Comparison of ENCODE assay signal across 8 mouse cellular contexts in the genomic region with DNA sequence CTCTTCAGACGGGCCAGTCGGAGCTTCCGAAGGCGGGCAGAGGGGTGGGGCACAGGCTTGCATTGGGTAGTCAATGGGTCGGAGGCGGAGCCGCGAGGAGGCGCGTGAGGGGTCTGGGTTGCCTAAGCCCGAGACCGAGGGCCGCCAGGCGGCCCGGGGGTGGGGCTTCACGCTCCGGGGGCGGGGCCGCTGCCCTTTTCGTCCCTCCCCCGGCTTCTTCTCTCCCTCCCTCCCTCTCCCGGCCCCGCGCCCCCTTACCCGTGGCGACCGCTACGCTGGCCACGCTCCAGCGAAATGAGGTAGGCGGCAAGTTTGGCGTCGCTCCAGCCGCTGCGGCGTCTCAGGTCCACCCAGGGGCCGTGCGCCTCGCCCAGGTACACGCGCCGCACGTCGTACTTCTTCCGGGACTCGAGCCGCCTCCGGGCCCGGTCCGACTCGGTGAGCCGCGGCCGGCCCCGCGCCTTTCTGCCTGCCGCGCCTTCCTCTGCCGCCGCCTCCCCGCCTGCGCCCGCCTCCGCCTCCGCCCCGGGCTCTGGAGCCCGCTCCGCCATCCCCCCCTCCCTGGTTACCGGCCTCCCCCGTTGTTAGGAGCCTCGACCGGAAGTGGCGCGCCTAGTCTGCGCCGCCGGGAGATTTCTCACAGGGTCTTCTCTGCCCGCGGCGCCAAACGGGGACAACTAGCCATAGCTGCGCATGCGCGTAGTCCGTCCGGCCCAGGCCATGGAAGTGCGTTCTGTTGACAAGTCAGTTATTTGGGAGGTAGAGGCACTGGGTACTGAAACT. TPM values are rescaled to one million over a fixed set of nuclear protein-coding genes. Genes with fewer than 3 reads are reported as not detected.
DNase-seq lines count a peak whose midpoint lies in the region; ATAC-seq and TF ChIP-seq lines count a peak whose summit lies in the region.

A gene (minus strand): TSS at position 469 of the 783 bp plus-strand sequence.
A gene (minus strand): TSS at position 586 of the 783 bp plus-strand sequence.

- H3K9me3 ChIP-seq in G1E (replicated peaks): no peaks in the 10 kb centered on the region
- no peaks in the 10 kb centered on the region for H3K9me3 ChIP-seq in forebrain, embryonic 16.5 days (ENCODE audit: control insufficient read depth, low read length)
- H3K9me3 ChIP-seq in lung, embryonic 15.5 days: no peaks in the 10 kb centered on the region

- under 1% methylated on average over 78 of the region's 87 CpGs for WGBS in forebrain, embryonic 16.5 days
- under 1% methylated on average over 76 of the region's 87 CpGs for WGBS in lung, embryonic 15.5 days

- H3K36me3 ChIP-seq in G1E (replicated peaks): peaks cover 82% of the 10 kb centered on the region
- H3K36me3 ChIP-seq in forebrain, embryonic 16.5 days (ENCODE audit: control insufficient read depth, insufficient read depth): no peaks in the 10 kb centered on the region; the same call in 1 of the 2 replicates
- peaks cover 28% of the 10 kb centered on the region for H3K36me3 ChIP-seq in lung, embryonic 15.5 days

- no peaks in the 10 kb centered on the region for H3K27me3 ChIP-seq in G1E (ENCODE audit: insufficient read depth, low read length)
- no peaks in the 10 kb centered on the region for H3K27me3 ChIP-seq in forebrain, embryonic 16.5 days (replicated peaks; ENCODE audit: control insufficient read depth, insufficient read depth, low read length)
- H3K27me3 ChIP-seq in lung, embryonic 15.5 days: no peaks in the 10 kb centered on the region

- peak within 1 kb of the TSS; percentile 67 for H3K4me2 ChIP-seq in forebrain, embryonic 16.5 days (ENCODE audit: low read length)
- peak within 1 kb of the TSS; percentile 57 for H3K4me2 ChIP-seq in lung, embryonic 15.5 days

- peak; percentile 94 for ATAC-seq in G1E (ENCODE audit: extremely low read depth, insufficient number of reproducible peaks, low FRiP score, poor library complexity, severe bottlenecking)
- ATAC-seq in forebrain, embryonic 16.5 days: peak; percentile 98
- ATAC-seq in lung, embryonic 15.5 days (ENCODE audit: borderline replicate concordance, extremely low read depth, low FRiP score, low TSS enrichment): peak; percentile 98

- peak within 1 kb of the TSS; percentile 93 for H3K9ac ChIP-seq in forebrain, embryonic 16.5 days (replicated peaks; ENCODE audit: low read depth, low read length)
- H3K9ac ChIP-seq in lung, embryonic 15.5 days: peak within 1 kb of the TSS; percentile 87

- H3K4me1 ChIP-seq in G1E (ENCODE audit: insufficient read depth, low read depth, low read length): peaks cover 29% of the 10 kb centered on the region
- H3K4me1 ChIP-seq in forebrain, embryonic 16.5 days (replicated peaks; ENCODE audit: control insufficient read depth, insufficient read depth, low read length): peaks cover 18% of the 10 kb centered on the region
- peaks cover 8% of the 10 kb centered on the region for H3K4me1 ChIP-seq in lung, embryonic 15.5 days

- DNase-seq in G1E (ENCODE audit: low spot score): peak; percentile 97
- peak; percentile 98 to 99 for DNase-seq in cerebellum, adult 18-20 months
- peak; percentile 98 for DNase-seq in heart, postnatal 4 days
- DNase-seq in layer of hippocampus, adult 8-10 months (ENCODE audit: low spot score in 2 of 2): peak; percentile 96 to 97
- peak; percentile 95 for DNase-seq in ovary, adult 18-20 months (ENCODE audit: low spot score)
- DNase-seq in thymus, postnatal 0 days (ENCODE audit: low spot score): peak; percentile 98

- H3K27ac ChIP-seq in forebrain, embryonic 16.5 days (ENCODE audit: low read length): peak within 1 kb of the TSS; percentile 96
- peak within 1 kb of the TSS; percentile 99 for H3K27ac ChIP-seq in lung, embryonic 15.5 days

- no peak for TF ChIP-seq CTCF in G1E (IDR thresholded peaks at IDR 0.05; ENCODE audit: low read depth, low read length)

- H3K4me3 ChIP-seq in G1E (ENCODE audit: low read depth, low read length): peak within 1 kb of the TSS; percentile 87
- peak within 1 kb of the TSS; percentile 80 for H3K4me3 ChIP-seq in forebrain, embryonic 16.5 days (replicated peaks; ENCODE audit: low read length)
- peak within 1 kb of the TSS; percentile 78 for H3K4me3 ChIP-seq in lung, embryonic 15.5 days

RNA-seq across cellular contexts. Expression of the first gene that starts in this region (rescaled TPM):
- total RNA-seq in G1E (2014; fragmentation: Nextera tagmentation): not detected in 2 replicates
- not detected in 2 replicates for total RNA-seq in G1E (2017)
- not detected in 2 replicates for polyA plus RNA-seq in G1E (2012)
- not detected in 2 replicates for polyA plus RNA-seq in forebrain, embryonic 16.5 days (2015; fragmentation: Nextera tagmentation; extraction: Ambion mirVana)
- under 1 TPM in 1 of 2 experiments, not detected in 1; 0.92 TPM for total RNA-seq in heart, postnatal 4 days (2021)
- not detected for total RNA-seq in layer of hippocampus, adult 8-10 months (2022)
- polyA plus RNA-seq in lung, embryonic 15.5 days (2015; fragmentation: Nextera tagmentation; extraction: Ambion mirVana): not detected in 2 replicates
- polyA plus RNA-seq in thymus, postnatal 0 days (2015; fragmentation: Nextera tagmentation; extraction: Ambion mirVana): not detected in 2 replicates

RNA-seq across cellular contexts. Expression of the second gene that starts in this region (rescaled TPM):
- total RNA-seq in G1E (2014; fragmentation: Nextera tagmentation) (7.3 and 10.5 TPM in 2 replicates), G1E (2017) (9.1 and 11.3 TPM in 2 replicates)
- polyA plus RNA-seq in G1E (2012): 19.0 and 22.4 TPM in 2 replicates
- polyA plus RNA-seq in forebrain, embryonic 16.5 days (2015; fragmentation: Nextera tagmentation; extraction: Ambion mirVana): 20.7 and 22.4 TPM in 2 replicates
- total RNA-seq in heart, postnatal 4 days (2021): 1 to 10 TPM; 8.4 to 9.0 TPM
- 10 to 100 TPM; 22.9 to 26.6 (median 23.9) TPM for total RNA-seq in layer of hippocampus, adult 8-10 months (2022)
- polyA plus RNA-seq in lung, embryonic 15.5 days (2015; fragmentation: Nextera tagmentation; extraction: Ambion mirVana): 13.4 and 15.3 TPM in 2 replicates
- 8.0 and 9.6 TPM in 2 replicates for polyA plus RNA-seq in thymus, postnatal 0 days (2015; fragmentation: Nextera tagmentation; extraction: Ambion mirVana)

Comparison
In these comparisons a context has a peak if more than half of its experiments do, and no peak if none do; other contexts are left out.
1. Peak in every context shown above with its lines: DNase-seq, ATAC-seq, H3K4me3 ChIP-seq and H3K27ac ChIP-seq.